Mouse (Mus musculus) myocyte (in vitro differentiated cells): ENCODE measurements around the gene Nfam1.

Source experiments
- E2F4 ChIP-seq: IDR thresholded peaks from one replicate; pipeline ENCODE4 v1.6.1; 2011; ENCODE audit warnings: mild to moderate bottlenecking, control low read depth, moderate library complexity; ENCODE audit not compliant: insufficient read depth
- POLR2A ChIP-seq: IDR thresholded peaks from one replicate; pipeline ENCODE4 v1.6.1; 2011; ENCODE audit warnings: low read depth, mild to moderate bottlenecking, control low read depth, moderate library complexity; ENCODE audit not compliant: insufficient read length
- REST ChIP-seq: IDR thresholded peaks from one replicate; pipeline ENCODE4 v1.6.1; 2011; ENCODE audit warnings: mild to moderate bottlenecking, control low read depth, moderate library complexity; ENCODE audit not compliant: insufficient read depth, insufficient read length
- TCF12 ChIP-seq: IDR thresholded peaks from one replicate; pipeline ENCODE4 v1.6.1; 2011; ENCODE audit warnings: mild to moderate bottlenecking, control low read depth; ENCODE audit not compliant: poor library complexity, insufficient read depth, severe bottlenecking
- USF1 ChIP-seq: IDR thresholded peaks from one replicate; pipeline ENCODE4 v1.6.1; 2011; ENCODE audit warnings: low read depth, mild to moderate bottlenecking, control low read depth, moderate library complexity

DNA sequence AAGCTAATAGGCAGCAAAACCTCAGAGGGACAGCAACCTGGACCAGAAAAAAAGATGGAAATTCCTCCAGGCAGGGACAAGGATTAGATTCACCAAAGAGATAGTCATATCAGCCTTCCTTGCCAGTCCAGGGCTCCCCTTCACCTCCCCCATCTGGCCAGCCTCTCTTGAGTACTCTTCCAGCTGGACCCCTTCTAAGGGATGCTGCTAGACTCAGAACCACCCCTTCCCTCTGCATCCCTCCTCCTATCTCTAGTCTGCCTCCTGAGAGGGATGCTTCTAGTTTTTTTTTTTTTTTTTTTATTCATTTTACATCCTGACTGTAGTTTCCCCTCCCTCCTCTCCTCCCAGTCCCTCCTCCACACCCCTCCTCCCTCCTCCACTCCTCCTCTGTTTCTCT lies 36.7 kb downstream of the Nfam1 start:
- TF ChIP-seq POLR2A, result no peak
- TF ChIP-seq TCF12, result no peak
- TF ChIP-seq REST, result no peak
- no peak for TF ChIP-seq E2F4
- TF ChIP-seq USF1, result no peak
